Mouse (Mus musculus) limb, embryonic 12.5 days (tissue): ENCODE measurements around the gene Kif22. TPM values are rescaled to one million over a fixed set of nuclear protein-coding genes. Genes with fewer than 3 reads are reported as not detected.

Source experiments
- ATAC-seq: fragments of 200-750 bp; cut with Nextera tagmentation; 2 replicates; pipeline ENCODE4 v1.8.0; 2017; ENCODE audit warnings: low read depth, moderate TSS enrichment; ENCODE audit not compliant: insufficient number of reproducible peaks, insufficient read depth, low FRiP score, low TSS enrichment
- H3K27ac ChIP-seq: fragments of 300-500 bp; sonication (generic); 2 replicates; pipeline ENCODE4 v1.5.1; 2016; ENCODE audit warnings: mild to moderate bottlenecking, moderate library complexity
- H3K27me3 ChIP-seq: fragments of 300-500 bp; sonication (generic); 2 replicates; pipeline ENCODE4 v1.6.1; 2016; ENCODE audit warnings: mild to moderate bottlenecking, moderate library complexity
- H3K36me3 ChIP-seq: fragments of 300-500 bp; sonication (generic); 2 replicates; pipeline ENCODE4 v1.6.1; 2016; ENCODE audit warnings: mild to moderate bottlenecking, moderate library complexity
- H3K4me1 ChIP-seq: fragments of 300-500 bp; sonication (generic); replicated peaks from 2 replicates; pipeline ENCODE4 v1.6.1; 2016
- H3K4me2 ChIP-seq: fragments of 300-500 bp; sonication (generic); 2 replicates; pipeline ENCODE4 v1.6.1; 2016; ENCODE audit warnings: mild to moderate bottlenecking, moderate library complexity
- H3K4me3 ChIP-seq: fragments of 300-500 bp; sonication (generic); replicated peaks from 2 replicates; pipeline ENCODE4 v1.5.1; 2016; ENCODE audit warnings: mild to moderate bottlenecking
- H3K9ac ChIP-seq: fragments of 300-500 bp; sonication (generic); replicated peaks from 2 replicates; pipeline ENCODE4 v1.6.1; 2016; ENCODE audit warnings: mild to moderate bottlenecking, moderate library complexity
- H3K9me3 ChIP-seq: fragments of 300-500 bp; sonication (generic); 2 replicates; pipeline ENCODE4 v1.6.1; 2016; ENCODE audit warnings: mild to moderate bottlenecking, moderate library complexity
- WGBS: fragments of 180-500 bp; shearing (Covaris S2); methylation state at CpG from one replicate; pipeline ENCODE4 v1.1.7; 2016; 5-methylcytosine and 5-hydroxymethylcytosine counted together
- polyA plus RNA-seq: library from polyadenylated mRNA; unstranded; fragments of >200 nt; fragmentation: Nextera tagmentation; extraction: Ambion mirVana; gene quantifications from 2 replicates; pipeline ENCODE4 v1.2.1, GENCODE M21; 2016

Kif22 gene
- polyA plus RNA-seq, 1 experiment from 2014 or later, result 161 TPM

DNA sequence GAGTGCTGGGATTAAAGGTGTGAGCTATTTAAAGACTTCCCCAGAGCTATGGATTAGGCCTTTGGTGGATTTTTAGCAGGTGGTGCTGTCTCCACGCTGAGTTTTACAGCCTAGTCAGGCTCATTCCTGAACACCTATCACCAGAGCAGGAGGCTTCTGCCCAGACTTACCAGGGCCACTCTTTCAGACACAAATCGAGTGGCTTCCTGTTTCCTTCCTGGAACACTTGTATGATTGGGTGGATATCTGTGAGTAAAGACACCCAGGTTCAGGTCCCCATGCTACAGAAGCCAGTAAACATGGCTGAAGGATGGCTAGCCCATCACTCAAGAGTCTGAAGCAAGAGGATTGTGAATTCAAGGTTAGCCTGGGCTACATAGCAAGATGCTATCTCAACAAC is 40.7 kb upstream of the Kif22 start:
- Histone ChIP-seq H3K4me1 (no peaks in the 10 kb centered on the region; the same call in 1 of the 2 replicates), H3K4me3 (no peak overlapping the region), H3K36me3 (no peaks in the 10 kb centered on the region), H3K27ac (no peak overlapping the region), H3K4me2 (no peak overlapping the region), H3K9ac (no peak overlapping the region), H3K27me3 (no peaks in the 10 kb centered on the region), H3K9me3 (no peaks in the 10 kb centered on the region)
- no peak for ATAC-seq
- WGBS, result 51% methylated on average over 2 of the region's 2 CpGs

DNA sequence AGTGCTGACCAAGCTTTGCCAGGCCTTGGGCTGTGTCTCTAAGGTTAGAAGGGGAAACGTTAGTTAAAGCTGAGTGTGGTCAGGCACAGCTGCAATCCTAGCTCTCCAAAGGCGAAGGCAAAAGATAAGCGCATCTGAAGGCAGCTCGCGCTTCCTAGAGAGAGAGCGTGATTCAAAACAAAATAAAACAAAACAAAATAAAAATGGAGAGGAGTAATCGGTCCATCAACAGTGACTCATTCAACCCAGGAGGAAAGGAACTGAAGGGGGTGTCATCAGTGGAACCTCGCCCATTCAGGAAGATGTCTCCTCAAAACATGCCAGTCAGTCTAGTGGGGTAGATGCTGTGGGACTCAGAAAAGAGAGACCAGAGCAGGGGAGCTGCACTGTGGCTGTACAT is 40.0 kb upstream of the Kif22 start:
- Histone ChIP-seq H3K9ac (no peak overlapping the region), H3K27ac (no peak overlapping the region), H3K9me3 (no peaks in the 10 kb centered on the region), H3K4me2 (no peak overlapping the region), H3K4me3 (no peak overlapping the region), H3K36me3 (no peaks in the 10 kb centered on the region), H3K27me3 (no peaks in the 10 kb centered on the region), H3K4me1 (no peaks in the 10 kb centered on the region; the same call in 1 of the 2 replicates)
- 83% methylated on average over 8 of the region's 8 CpGs for WGBS
- ATAC-seq, result no peak

DNA sequence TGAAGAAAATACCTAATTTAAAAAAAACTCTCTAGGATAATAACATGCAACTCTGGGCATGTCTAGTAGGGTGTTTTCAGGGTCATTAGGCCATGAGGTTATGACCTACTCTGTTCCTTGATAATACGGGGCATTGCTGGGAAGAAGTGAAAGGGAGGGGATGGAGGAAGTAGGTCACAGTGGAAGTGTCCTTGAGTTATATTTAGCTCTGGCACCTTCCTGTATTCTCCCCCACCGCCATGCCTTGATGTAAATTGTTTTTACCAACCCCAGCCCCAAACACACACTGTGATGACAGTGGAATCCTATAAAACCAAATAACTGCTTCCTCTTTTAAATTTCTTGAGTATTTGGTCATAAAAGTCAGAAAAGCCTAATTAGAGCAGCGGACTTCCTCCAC is 37.8 kb upstream of the Kif22 start:
- peaks cover under 1% of the 10 kb centered on the region; the same call in 1 of the 2 replicates for H3K9me3 ChIP-seq
- H3K9ac ChIP-seq, result no peak overlapping the region
- H3K4me3 ChIP-seq, result no peak overlapping the region
- WGBS, result 43% methylated on average over 3 of the region's 3 CpGs
- H3K4me1 ChIP-seq, result no peaks in the 10 kb centered on the region; the same call in 1 of the 2 replicates
- no peak overlapping the region for H3K27ac ChIP-seq
- no peaks in the 10 kb centered on the region for H3K27me3 ChIP-seq
- H3K36me3 ChIP-seq, result no peaks in the 10 kb centered on the region
- no peak overlapping the region for H3K4me2 ChIP-seq
- ATAC-seq, result no peak

DNA sequence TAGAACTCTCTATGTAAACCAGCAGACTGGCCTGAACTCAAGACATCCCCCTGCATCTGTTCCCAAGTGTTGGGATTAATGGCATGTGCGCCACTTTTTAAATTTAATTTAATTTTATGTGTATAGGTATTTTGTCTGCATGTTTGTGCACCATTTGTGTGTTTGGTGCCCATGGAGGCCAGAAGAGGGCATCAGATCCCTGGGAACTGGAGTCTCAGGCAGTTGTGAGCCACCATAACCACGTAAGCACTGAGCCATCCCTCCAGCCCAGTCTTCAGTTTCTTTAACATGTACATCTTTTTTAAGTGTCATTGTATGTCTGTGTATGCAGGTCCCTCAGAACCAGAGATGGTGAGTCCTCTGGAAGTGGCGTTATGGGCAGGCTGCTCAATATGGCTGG is 35.4 kb upstream of the Kif22 start:
- WGBS, result 85% methylated on average over 3 of the region's 3 CpGs
- Histone ChIP-seq H3K36me3 (no peaks in the 10 kb centered on the region), H3K9me3 (peaks cover 4% of the 10 kb centered on the region; the same call in 1 of the 2 replicates), H3K4me1 (no peaks in the 10 kb centered on the region; the same call in 1 of the 2 replicates), H3K9ac (no peak overlapping the region), H3K4me3 (no peak overlapping the region), H3K4me2 (no peak overlapping the region), H3K27ac (no peak overlapping the region), H3K27me3 (no peaks in the 10 kb centered on the region)
- no peak for ATAC-seq

DNA sequence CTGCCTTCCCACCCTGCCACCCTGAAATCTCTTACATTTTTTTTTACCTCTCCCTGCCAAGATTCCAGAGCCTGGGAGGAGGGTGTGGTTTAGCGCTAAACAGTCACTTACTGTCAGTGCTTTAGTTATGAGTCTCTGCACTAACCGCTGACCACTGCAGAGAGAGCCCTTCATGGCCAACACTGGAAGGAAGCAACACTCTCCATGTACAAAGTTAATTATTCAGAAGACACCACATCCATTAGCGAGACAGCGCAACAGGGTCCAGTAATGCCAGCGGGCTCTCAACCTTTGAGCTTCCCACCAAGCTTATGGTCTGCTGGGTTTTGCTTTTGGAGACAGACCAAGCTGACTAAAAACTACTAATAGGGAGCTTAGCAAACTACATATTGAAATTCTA is 33.9 kb upstream of the Kif22 start:
- no peak for ATAC-seq

DNA sequence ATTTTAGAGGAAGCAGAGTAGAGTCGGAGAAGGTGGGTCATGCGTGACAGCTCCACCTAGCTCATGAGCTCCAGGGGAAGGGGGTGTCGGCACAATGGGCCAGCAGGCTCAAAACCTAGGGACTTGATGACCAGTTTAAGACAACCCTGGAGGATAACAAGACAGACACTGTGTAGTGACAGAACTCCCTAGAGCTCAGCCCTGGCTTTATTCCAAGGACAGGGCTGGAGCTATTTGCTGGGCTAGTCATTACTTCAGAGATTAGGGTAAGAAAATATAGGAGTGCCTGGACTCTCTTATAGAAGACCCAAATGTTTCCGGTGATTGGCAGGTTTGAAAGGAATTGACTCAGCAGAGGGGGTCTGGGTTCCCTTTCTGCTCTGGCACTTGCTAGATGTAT is 30.9 kb upstream of the Kif22 start:
- Histone ChIP-seq H3K4me2 (no peak overlapping the region), H3K27ac (no peak overlapping the region), H3K27me3 (no peaks in the 10 kb centered on the region), H3K36me3 (no peaks in the 10 kb centered on the region), H3K4me1 (no peaks in the 10 kb centered on the region), H3K9ac (no peak overlapping the region), H3K4me3 (no peak overlapping the region), H3K9me3 (peaks cover 4% of the 10 kb centered on the region; the same call in 1 of the 2 replicates)
- 88% methylated on average over 4 of the region's 4 CpGs for WGBS
- no peak for ATAC-seq

More for the DNA sequence above, 33.9 kb upstream of the Kif22 start:
- Histone ChIP-seq H3K4me2 (no peak overlapping the region), H3K9me3 (peaks cover 4% of the 10 kb centered on the region; the same call in 1 of the 2 replicates), H3K27ac (no peak overlapping the region), H3K27me3 (no peaks in the 10 kb centered on the region), H3K36me3 (no peaks in the 10 kb centered on the region), H3K4me1 (no peaks in the 10 kb centered on the region; the same call in 1 of the 2 replicates), H3K4me3 (no peak overlapping the region), H3K9ac (no peak overlapping the region)
- 91% methylated on average over 5 of the region's 5 CpGs for whole genome bisulfite sequencing

DNA sequence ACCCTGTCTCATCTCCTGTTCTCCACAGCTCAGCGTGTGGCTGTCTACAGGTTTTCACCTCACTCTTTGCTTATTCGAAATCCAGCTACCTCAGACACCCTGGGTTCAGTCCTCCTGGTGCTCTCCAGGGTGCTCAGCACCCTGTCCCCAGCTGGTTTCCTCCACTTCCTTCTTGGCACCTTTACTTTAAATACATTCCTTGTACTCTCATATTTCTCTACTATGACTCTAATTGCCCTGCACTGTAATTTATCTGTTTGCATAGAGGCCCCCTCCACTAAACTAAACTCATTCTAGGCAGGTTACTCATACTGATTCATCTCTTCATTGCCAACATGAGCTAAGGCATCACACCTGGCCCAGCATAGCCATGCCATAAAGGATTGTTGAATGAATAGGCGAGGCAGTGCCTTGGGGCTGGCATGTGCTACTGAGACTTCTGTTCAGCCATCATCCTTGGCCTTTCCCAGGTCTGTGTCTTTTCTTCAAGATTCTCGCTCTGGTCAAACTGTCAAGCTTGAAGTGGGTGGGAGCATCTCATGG is 28.7 kb upstream of the Kif22 start:
- WGBS, result 65% methylated on average over 4 of the region's 4 CpGs
- no peak for ATAC-seq
- H3K36me3 ChIP-seq, result no peaks in the 10 kb centered on the region
- H3K4me2 ChIP-seq, result no peak overlapping the region
- no peaks in the 10 kb centered on the region for H3K27me3 ChIP-seq
- no peak overlapping the region for H3K4me3 ChIP-seq
- no peak overlapping the region for H3K9ac ChIP-seq
- H3K4me1 ChIP-seq, result no peaks in the 10 kb centered on the region
- H3K27ac ChIP-seq, result no peak overlapping the region
- peaks cover 4% of the 10 kb centered on the region; the same call in 1 of the 2 replicates for H3K9me3 ChIP-seq

DNA sequence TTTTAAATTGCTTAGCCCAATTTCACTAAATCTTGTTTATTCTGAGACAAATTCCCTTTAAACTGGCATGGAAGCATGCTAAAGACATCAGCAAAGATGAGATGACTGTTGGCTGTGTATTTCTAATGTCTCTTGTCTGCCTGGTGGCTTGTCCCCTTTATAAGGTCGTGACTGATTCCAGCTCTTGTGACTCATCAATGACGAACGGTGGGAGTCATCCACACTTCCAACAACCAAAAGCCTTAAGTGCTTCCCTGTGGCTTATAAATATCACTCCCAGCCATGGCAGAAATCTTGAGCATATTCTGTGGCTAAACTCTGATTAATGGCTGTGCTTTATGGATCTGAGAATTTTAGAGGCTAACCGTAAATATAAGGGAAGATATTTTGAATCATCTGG is 24.0 kb upstream of the Kif22 start:
- no peak for ATAC-seq
- 0 out of 2 replicates have a peak, but pooled peaks cover 3% of the 10 kb centered on the region for H3K27me3 ChIP-seq
- no peak overlapping the region for H3K27ac ChIP-seq
- 0 out of 2 replicates have a peak, but pooled peaks cover 3% of the 10 kb centered on the region for H3K9me3 ChIP-seq
- H3K4me3 ChIP-seq, result no peak overlapping the region
- H3K4me1 ChIP-seq, result no peaks in the 10 kb centered on the region
- no peaks in the 10 kb centered on the region for H3K36me3 ChIP-seq
- 75% methylated on average over 4 of the region's 4 CpGs for WGBS
- H3K4me2 ChIP-seq, result no peak overlapping the region
- no peak overlapping the region for H3K9ac ChIP-seq

DNA sequence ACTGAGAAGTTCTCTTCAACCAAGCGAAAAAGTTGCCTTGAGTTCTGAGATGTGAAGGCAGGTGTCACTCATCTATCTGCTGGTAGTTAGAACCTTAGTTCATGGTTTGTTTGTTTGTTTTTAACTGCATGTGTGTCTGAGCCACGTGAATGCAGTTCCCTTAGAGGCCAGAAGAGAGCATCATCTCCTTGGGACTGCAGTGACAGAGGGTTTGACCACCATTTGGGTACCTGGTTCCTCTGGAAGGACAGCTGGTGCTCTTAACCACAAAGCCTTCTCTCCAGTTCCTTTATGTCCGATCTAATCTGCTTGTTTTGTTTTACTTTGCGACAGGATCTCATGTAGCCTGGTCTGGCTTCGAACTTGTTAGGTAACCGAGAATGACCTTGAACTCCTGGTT is 23.3 kb upstream of the Kif22 start:
- H3K9me3 ChIP-seq, result 0 out of 2 replicates have a peak, but pooled peaks cover 3% of the 10 kb centered on the region
- no peaks in the 10 kb centered on the region for H3K4me1 ChIP-seq
- no peak for ATAC-seq
- WGBS, result 86% methylated on average over 6 of the region's 6 CpGs
- H3K27me3 ChIP-seq, result 0 out of 2 replicates have a peak, but pooled peaks cover 4% of the 10 kb centered on the region
- no peak overlapping the region for H3K27ac ChIP-seq
- H3K36me3 ChIP-seq, result no peaks in the 10 kb centered on the region
- H3K4me2 ChIP-seq, result no peak overlapping the region
- H3K9ac ChIP-seq, result no peak overlapping the region
- no peak overlapping the region for H3K4me3 ChIP-seq

DNA sequence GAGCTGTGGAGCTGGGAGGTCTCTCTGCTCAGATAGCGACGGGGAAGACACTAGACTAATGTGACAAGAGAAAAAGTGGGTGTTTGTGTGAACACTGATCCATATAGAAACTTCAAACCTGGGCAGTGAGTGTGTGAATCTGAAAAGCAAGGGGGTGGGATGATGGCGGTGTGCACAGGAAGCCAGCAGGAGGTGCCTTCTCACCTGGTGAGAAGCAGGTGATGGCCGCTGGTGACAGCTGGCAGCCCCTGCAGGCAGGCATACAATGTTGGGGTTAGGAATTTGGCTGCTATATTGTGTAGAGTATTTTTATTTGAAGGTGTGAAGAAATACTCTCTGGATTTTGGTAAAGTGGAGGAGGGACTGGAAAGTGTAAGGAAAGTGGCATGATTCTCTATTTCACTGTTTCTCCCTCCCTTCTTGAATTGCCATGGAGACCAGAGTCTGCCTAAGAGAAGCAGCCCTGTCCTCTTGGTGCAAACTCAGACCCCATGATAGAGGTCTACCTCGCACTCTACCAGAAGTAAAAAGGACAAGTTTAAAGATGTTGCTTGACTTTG is 12.8 kb upstream of the Kif22 start:
- Histone ChIP-seq H3K9ac (no peak overlapping the region), H3K4me2 (no peak overlapping the region), H3K4me3 (no peak overlapping the region), H3K9me3 (no peaks in the 10 kb centered on the region), H3K4me1 (no peaks in the 10 kb centered on the region), H3K27ac (no peak overlapping the region), H3K36me3 (no peaks in the 10 kb centered on the region), H3K27me3 (peaks cover 3% of the 10 kb centered on the region; the same call in 1 of the 2 replicates)
- no peak for ATAC-seq
- 78% methylated on average over 5 of the region's 5 CpGs for WGBS

DNA sequence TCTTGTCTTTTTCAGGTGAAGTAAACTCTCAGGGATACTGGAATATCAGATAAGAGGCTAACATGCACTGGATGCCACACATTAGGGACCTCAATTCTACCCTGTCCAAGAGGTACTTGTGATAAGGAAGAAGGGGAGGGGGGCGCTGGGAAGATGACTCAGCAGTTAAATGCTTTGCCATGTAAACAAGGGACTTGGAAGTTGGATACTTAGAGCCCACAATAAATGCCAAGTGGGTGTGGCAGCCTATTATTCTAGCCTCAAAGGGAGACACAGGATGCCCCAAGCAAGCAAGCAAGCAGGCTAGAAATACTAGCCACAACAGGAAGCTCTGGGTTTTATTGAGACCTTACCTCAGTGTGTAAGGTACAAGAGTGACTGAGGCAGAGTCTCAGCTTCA is 11.0 kb downstream of the Kif22 start:
- Histone ChIP-seq H3K27me3 (no peaks in the 10 kb centered on the region), H3K4me1 (peaks cover 8% of the 10 kb centered on the region), H3K9ac (no peak overlapping the region), H3K27ac (no peak overlapping the region), H3K36me3 (peaks cover 84% of the 10 kb centered on the region), H3K4me2 (no peak overlapping the region), H3K9me3 (no peaks in the 10 kb centered on the region), H3K4me3 (no peak overlapping the region)
- ATAC-seq, result no peak
- WGBS, result 72% methylated on average over 1 of the region's 1 CpGs

DNA sequence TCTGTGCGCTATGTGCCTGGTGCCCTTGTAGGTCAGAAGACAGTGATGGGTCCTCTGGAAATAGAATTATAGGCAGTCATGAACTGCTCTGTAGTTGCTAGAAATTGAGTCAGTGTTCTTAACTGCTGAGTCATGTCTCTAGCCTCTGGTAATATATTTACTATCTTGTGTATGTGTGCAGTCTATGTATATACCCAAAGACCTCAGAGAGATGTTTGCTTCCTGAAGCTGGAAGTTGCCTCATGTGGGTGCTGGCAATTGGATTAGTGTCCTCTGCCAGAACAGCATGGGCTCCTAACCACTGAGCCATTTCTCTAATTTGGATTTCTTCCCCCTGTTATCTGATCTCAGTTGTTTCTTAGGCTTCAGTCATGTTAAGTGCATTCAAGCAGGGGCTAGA is 12.1 kb downstream of the Kif22 start:
- H3K36me3 ChIP-seq, result peaks cover 76% of the 10 kb centered on the region
- ATAC-seq, result no peak
- no peak overlapping the region for H3K4me2 ChIP-seq
- H3K27ac ChIP-seq, result no peak overlapping the region
- H3K27me3 ChIP-seq, result no peaks in the 10 kb centered on the region
- no peak overlapping the region for H3K9ac ChIP-seq
- WGBS, result 91% methylated on average over 1 of the region's 1 CpGs
- no peak overlapping the region for H3K4me3 ChIP-seq
- H3K4me1 ChIP-seq, result peaks cover 8% of the 10 kb centered on the region
- H3K9me3 ChIP-seq, result no peaks in the 10 kb centered on the region
